Mouse (Mus musculus) cortical plate, adult 2 months (tissue): ENCODE results near the gene Cd47.

ENCODE experiments used
- CTCF ChIP-seq: fragments of 200-500 bp; IDR thresholded peaks from 2 replicates; pipeline ENCODE4 v1.5.1; 2011; ENCODE audit warnings: mild to moderate bottlenecking, control low read depth, low read length; ENCODE audit not compliant: insufficient read depth; ENCODE audit errors: extremely low read depth
- POLR2A ChIP-seq: fragments of 200-500 bp; IDR thresholded peaks from 2 replicates; pipeline ENCODE4 v1.6.1; 2011; ENCODE audit warnings: mild to moderate bottlenecking, low read length, control low read depth; ENCODE audit not compliant: insufficient read depth; ENCODE audit errors: extremely low read depth

DNA sequence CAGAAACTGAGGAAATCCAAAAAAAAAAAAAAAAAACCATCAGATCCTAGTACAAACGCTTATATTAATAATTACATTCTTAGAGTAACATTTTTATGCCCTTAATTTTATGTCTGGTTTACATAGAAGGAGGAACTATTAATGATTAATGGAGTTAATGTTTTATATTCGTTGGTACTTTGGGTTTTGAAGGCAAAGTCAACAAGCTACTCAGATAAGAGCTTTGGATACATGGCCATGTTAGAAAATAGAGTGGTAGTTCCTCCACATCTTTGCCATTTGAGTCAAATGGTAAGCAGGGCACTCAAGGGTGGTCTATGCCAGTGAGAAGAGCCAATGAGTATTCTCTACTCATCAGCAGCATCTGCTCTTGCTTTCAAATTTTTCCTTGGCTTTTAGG, 66.3 kb downstream of the Cd47 start:
- TF ChIP-seq POLR2A, result no peak
- no peak for TF ChIP-seq CTCF
